Mouse (Mus musculus) heart, embryonic 14.5 days (tissue): ENCODE measurements around the gene Inafm2. TPM values are rescaled to one million over a fixed set of nuclear protein-coding genes. Genes with fewer than 3 reads are reported as not detected.

Experiments used
- ATAC-seq: fragments of 200-750 bp; cut with Nextera tagmentation; 2 replicates; pipeline ENCODE4 v1.8.0; 2017; ENCODE audit warnings: low read depth, moderate TSS enrichment; ENCODE audit not compliant: insufficient number of reproducible peaks, insufficient read depth, low FRiP score
- H3K27ac ChIP-seq, 2 experiments: fragments of 200-500 bp in 1 of 2; fragments of 300-500 bp in 1 of 2; sonication (generic) in 1 of 2; replicated peaks in 1 of 2; 2 replicates each; pipeline ENCODE4 v1.5.1; 2012 to 2014; ENCODE audit warnings: low read depth in 2 of 2, low read length in 2 of 2, control low read depth in 1 of 2, mild to moderate bottlenecking in 1 of 2, mixed read lengths in 1 of 2; ENCODE audit not compliant: control insufficient read depth in 1 of 2, insufficient read depth in 1 of 2
- H3K27me3 ChIP-seq: fragments of 300-500 bp; sonication (generic); 2 replicates; pipeline ENCODE4 v1.6.1; 2014; ENCODE audit warnings: mild to moderate bottlenecking, low read length, control low read depth; ENCODE audit not compliant: control insufficient read depth, insufficient read depth
- H3K36me3 ChIP-seq: fragments of 300-500 bp; sonication (generic); 2 replicates; pipeline ENCODE4 v1.6.1; 2014; ENCODE audit warnings: mild to moderate bottlenecking, control low read depth, low read length, mixed read lengths; ENCODE audit not compliant: control insufficient read depth, insufficient read depth
- H3K4me1 ChIP-seq, 2 experiments: fragments of 200-500 bp in 1 of 2; fragments of 300-500 bp in 1 of 2; sonication (generic) in 1 of 2; 2 replicates each; pipeline ENCODE4 v1.6.1; 2012 to 2014; ENCODE audit warnings: low read length in 2 of 2, control low read depth in 1 of 2, mixed read lengths in 1 of 2; ENCODE audit not compliant: control insufficient read depth in 2 of 2, insufficient read depth in 2 of 2
- H3K4me2 ChIP-seq: fragments of 300-500 bp; sonication (generic); 2 replicates; pipeline ENCODE4 v1.6.1; 2014; ENCODE audit warnings: mild to moderate bottlenecking, low read length
- H3K4me3 ChIP-seq, 2 experiments: fragments of 200-500 bp in 1 of 2; fragments of 300-500 bp in 1 of 2; sonication (generic) in 1 of 2; 2 replicates each; pipeline ENCODE4 v1.5.1; 2012 to 2014; ENCODE audit warnings: low read length in 2 of 2, mild to moderate bottlenecking in 2 of 2, control low read depth in 1 of 2, low read depth in 1 of 2, moderate library complexity in 1 of 2; ENCODE audit not compliant: control insufficient read depth in 1 of 2, insufficient read depth in 1 of 2
- H3K9ac ChIP-seq: fragments of 300-500 bp; sonication (generic); 2 replicates; pipeline ENCODE4 v1.6.1; 2014; ENCODE audit warnings: mild to moderate bottlenecking, low read length
- H3K9me3 ChIP-seq: fragments of 300-500 bp; sonication (generic); 2 replicates; pipeline ENCODE4 v1.6.1; 2016; ENCODE audit warnings: low read length, control low read depth; ENCODE audit not compliant: control insufficient read depth
- WGBS: fragments of 180-500 bp; shearing (Covaris S2); extraction: QIAGEN DNeasy Blood & Tissue Kit; methylation state at CpG from one replicate; pipeline ENCODE4 v1.1.7; 2014; 5-methylcytosine and 5-hydroxymethylcytosine counted together
- polyA plus RNA-seq: library from polyadenylated mRNA; unstranded; fragments of >200 nt; fragmentation: Nextera tagmentation; extraction: Ambion mirVana; gene quantifications from 2 replicates; pipeline ENCODE4 v1.2.1, GENCODE M21; 2014

Inafm2 gene
- polyA plus RNA-seq, 1 experiment from 2014 or later, result 64.4 TPM

GRCm38 (mm10) chr2:118759828-118760227, 14.3 kb downstream of the Inafm2 start:
- 0 out of 2 replicates have a peak, but pooled peaks have one; percentile 11 for ATAC-seq
- Histone ChIP-seq H3K4me3 (no peak overlapping the region), H3K4me1 (peaks cover 43 to 44% of the 10 kb centered on the region in 2 experiments), H3K36me3 (peaks cover 20% of the 10 kb centered on the region), H3K9ac (no peak overlapping the region), H3K4me2 (peak overlapping the region; percentile 8; the same call in 1 of the 2 replicates), H3K27ac (no peak overlapping the region), H3K9me3 (no peaks in the 10 kb centered on the region), H3K27me3 (no peaks in the 10 kb centered on the region; the same call in 1 of the 2 replicates)
- WGBS, result 8% methylated on average over 8 of the region's 8 CpGs

- H3K27me3 ChIP-seq, result no peaks in the 10 kb centered on the region; the same call in 1 of the 2 replicates
- H3K9me3 ChIP-seq, result no peaks in the 10 kb centered on the region
- H3K9ac ChIP-seq, result peak overlapping the region; percentile 78
- 83% methylated on average over 11 of the region's 11 CpGs for WGBS
- H3K36me3 ChIP-seq, result peaks cover 20% of the 10 kb centered on the region
- no peak for ATAC-seq
- no peak overlapping the region for H3K27ac ChIP-seq
- H3K4me1 ChIP-seq, result peaks cover 43 to 44% of the 10 kb centered on the region in 2 experiments
- H3K4me2 ChIP-seq, result peak overlapping the region; percentile 71; the same call in 1 of the 2 replicates
- H3K4me3 ChIP-seq, result no peak overlapping the region
These were observed 14.9 kb downstream of the Inafm2 start for GRCm38 (mm10) chr2:118760311-118761025.

- Histone ChIP-seq H3K4me3 (peak overlapping the region; percentile 35 to 43; a peak in 2 of 4 replicates), H3K27me3 (no peaks in the 10 kb centered on the region; the same call in 1 of the 2 replicates), H3K4me1 (peaks cover 43 to 44% of the 10 kb centered on the region in 2 experiments), H3K9ac (peak overlapping the region; percentile 78), H3K36me3 (peaks cover 20% of the 10 kb centered on the region), H3K27ac (peak overlapping the region; percentile 98), H3K4me2 (peak overlapping the region; percentile 71), H3K9me3 (no peaks in the 10 kb centered on the region)
- WGBS, result 71% methylated on average over 12 of the region's 12 CpGs
- no peak for ATAC-seq
These were observed 15.8 kb downstream of the Inafm2 start for GRCm38 (mm10) chr2:118761358-118761757.

GRCm38 (mm10) chr2:118761906-118762783, 16.6 kb downstream of the Inafm2 start, which contains the start of gene Ccdc9b:
Ccdc9b (minus strand) TSS chr2:118762661.
- Histone ChIP-seq H3K27me3 (no peaks in the 10 kb centered on the region; the same call in 1 of the 2 replicates), H3K4me2 (peak within 1 kb of the TSS; percentile 71), H3K9ac (peak within 1 kb of the TSS; percentile 78), H3K9me3 (no peaks in the 10 kb centered on the region), H3K36me3 (peaks cover 15% of the 10 kb centered on the region), H3K27ac (peak within 1 kb of the TSS; percentile 98), H3K4me3 (peak within 1 kb of the TSS; percentile 35 to 43), H3K4me1 (peaks cover 43 to 44% of the 10 kb centered on the region in 2 experiments)
- ATAC-seq, result peak; percentile 66
- WGBS, result 2% methylated on average over 29 of the region's 29 CpGs

- H3K9ac ChIP-seq, result peak overlapping the region; percentile 78; the same call in 1 of the 2 replicates
These were observed 17.2 kb downstream of the Inafm2 start for GRCm38 (mm10) chr2:118762784-118763148.

GRCm38 (mm10) chr2:118763469-118763868, 17.9 kb downstream of the Inafm2 start:
- Histone ChIP-seq H3K9me3 (no peaks in the 10 kb centered on the region), H3K27me3 (no peaks in the 10 kb centered on the region), H3K27ac (peak overlapping the region; percentile 98), H3K9ac (peak overlapping the region; percentile 28; the same call in 1 of the 2 replicates), H3K4me3 (no peak overlapping the region), H3K36me3 (peaks cover 5% of the 10 kb centered on the region), H3K4me1 (peaks cover 43 to 44% of the 10 kb centered on the region in 2 experiments), H3K4me2 (no peak overlapping the region)
- 0 out of 2 replicates have a peak, but pooled peaks have one; percentile 5 for ATAC-seq
- 66% methylated on average over 7 of the region's 7 CpGs for WGBS

More at GRCm38 (mm10) chr2:118762784-118763148, 17.2 kb downstream of the Inafm2 start:
- Histone ChIP-seq H3K4me3 (peak overlapping the region in 1 of 2 experiments; percentile 35; a peak in 1 of 4 replicates), H3K4me2 (peak overlapping the region; percentile 71), H3K36me3 (peaks cover 11% of the 10 kb centered on the region), H3K4me1 (peaks cover 43 to 44% of the 10 kb centered on the region in 2 experiments), H3K9me3 (no peaks in the 10 kb centered on the region), H3K27me3 (no peaks in the 10 kb centered on the region), H3K27ac (peak overlapping the region; percentile 98)
- 8% methylated on average over 10 of the region's 10 CpGs for WGBS
- no peak for ATAC-seq
